Mouse (Mus musculus) monocyte, adult 2 months (primary cell): ENCODE data around the gene Atm.

ENCODE experiments used
- DNase-seq, 2 experiments: peaks; one replicate each; pipeline ENCODE4 v3.0.0; 2022; ENCODE audit warnings: low spot score in 2 of 2, low read depth in 1 of 2

The Atm gene

DNA sequence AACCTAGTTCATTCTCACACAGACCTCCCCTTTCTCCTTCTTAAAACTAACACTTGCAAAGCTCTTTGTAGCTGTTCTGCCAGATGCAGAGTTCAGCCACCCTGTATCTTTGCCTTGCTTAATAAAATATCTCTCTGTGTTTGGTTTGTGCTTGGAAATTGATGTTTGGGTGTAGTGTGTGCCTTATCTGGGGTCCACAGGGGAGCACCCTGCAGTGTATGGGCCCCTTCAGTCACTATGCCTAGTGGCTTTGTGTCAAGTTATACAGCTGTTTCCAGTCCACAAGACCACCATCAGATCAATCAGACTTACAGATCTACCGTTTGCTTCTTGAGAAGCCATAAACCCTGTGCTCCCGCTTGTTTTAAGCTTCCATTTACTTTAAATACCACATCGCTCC lies 127.1 kb downstream of the Atm start:
- DNase-seq: no peak

DNA sequence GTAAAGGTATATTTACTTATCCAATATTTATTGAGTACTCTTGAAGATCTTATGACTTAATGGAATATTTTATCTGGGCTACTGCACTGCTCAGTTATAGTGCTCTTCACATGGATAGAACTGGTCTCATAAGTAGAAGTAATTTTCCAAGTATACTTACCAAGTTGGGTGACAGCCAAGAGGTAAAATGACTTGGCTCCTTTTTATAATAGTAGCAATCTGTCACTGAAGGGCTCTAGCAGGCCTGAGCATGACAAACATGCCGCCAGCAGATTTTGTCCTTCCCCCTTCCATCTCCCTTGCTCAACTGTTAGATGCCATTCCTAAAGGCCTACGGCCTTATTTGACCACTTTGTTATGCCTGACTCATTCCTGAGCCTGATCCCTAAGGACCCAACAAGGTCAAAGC lies 127.6 kb downstream of the Atm start:
- DNase-seq: no peak

GRCm38 (mm10) chr9:53408548-53408947 lies 128.0 kb downstream of the Atm start:
- DNase-seq: no peak

GRCm38 (mm10) chr9:53404753-53405722 lies 131.5 kb downstream of the Atm start:
- DNase-seq: peak; percentile 35 to 54

DNA sequence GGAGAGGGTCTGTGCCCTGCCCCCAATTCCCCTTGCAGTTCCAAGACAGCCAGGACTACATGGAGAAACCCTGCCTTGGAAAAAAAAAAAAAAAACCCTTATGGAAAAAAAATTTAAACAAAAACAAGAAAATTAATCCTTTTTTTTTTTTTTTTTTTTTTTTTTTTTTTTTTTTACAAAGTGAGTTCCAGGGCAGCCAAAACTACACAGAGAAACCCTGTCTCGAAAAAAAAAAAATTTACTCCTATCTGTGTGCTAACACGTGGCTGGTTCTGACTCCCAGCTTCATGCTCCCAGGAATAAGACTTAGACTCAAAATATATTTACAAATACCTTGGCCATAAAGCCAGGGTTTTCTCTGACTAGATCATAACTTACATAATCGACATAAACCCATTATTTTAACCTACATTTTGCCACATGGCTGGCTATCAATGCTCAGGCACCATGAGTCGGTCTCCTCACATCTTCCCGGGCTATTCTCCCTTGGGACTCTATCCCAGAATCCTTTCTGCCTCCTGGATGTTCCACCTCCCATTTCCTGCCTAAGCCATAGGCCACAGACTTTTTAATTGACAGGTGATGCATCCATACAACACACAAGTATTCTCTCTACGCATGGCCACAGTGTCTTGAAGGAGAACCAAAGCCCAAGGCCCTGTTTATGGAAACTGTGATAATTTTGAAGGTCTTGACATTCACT lies 132.3 kb downstream of the Atm start:
- no peak for DNase-seq

DNA sequence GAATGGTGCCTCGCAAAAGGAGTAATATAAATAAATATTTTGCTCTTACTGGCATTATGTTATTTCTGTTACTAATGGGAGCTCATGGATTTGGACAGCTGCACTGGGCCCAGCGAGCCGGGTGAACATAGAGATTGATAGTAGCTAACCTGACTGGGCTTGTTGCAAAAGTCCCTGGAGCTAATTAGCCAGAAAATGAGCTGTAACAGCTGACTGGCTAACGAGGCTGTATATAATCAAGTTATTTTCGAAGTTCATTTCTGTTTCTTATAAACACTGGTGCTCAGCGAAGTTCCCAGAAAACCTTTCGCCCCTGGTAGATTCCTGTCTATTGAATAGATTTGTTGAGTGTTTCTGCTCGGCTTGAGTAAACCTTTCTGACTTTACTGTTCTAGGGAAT lies 133.5 kb downstream of the Atm start:
- no peak for DNase-seq

- DNase-seq: no peak
Observed at GRCm38 (mm10) chr9:53402291-53402711, 134.2 kb downstream of the Atm start, which contains the start of gene 4930550C14Rik. 4930550C14Rik (plus strand) TSS chr9:53402325.

DNA sequence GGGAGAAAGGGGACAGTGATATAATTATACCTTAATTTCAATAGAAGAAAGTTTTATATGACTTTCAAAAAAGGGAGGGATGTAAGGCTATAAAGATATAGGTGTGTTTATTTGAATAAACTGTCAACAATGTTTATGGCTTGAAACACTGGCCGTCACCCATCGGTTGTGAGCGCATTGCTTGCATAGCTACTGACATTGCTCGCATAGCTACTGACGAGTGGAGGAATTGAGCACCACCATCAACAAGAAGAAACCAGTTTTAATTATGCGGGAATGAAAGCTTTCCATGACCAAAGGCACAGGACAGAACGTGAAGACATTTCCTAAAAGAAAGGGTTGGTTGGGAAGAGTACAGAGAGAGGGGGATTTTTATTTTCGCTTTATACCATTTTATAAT lies 135.4 kb downstream of the Atm start:
- no peak for DNase-seq

DNA sequence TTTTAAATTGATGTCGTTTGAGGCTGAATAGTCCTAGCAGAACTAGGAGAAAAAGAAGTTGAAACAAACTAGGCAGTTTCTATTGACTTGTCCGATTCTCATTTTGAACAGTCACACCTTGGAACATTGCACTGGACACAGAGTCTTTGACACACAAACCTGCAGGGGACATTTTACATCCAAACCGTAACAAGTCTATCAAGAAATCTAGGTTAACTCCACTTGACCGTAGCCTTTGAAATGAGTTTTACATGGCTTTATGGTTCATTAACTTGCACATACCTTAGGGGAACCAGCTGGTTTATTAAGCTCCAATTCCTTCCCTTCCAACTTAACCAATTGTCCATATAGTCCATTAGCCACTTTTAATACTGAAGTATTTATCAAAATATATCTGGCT lies 135.8 kb downstream of the Atm start:
- no peak for DNase-seq

GRCm38 (mm10) chr9:53399537-53399936 lies 137.0 kb downstream of the Atm start:
- no peak for DNase-seq

DNA sequence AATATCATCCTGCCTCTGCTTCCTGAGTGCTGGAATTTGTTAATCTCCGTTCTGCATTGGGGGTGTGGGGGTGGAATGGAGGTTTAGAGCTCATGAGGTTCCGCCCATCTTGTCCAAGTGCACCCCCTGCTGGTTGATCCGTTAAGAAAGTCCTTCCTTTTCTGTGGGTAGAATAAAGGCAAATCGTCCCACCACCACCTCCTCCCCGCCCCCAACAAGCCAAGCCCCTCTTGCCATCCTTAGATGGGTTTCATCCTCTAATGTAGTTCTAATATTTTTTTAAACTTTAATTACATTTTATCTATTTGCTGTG lies 138.2 kb downstream of the Atm start:
- no peak for DNase-seq

DNA sequence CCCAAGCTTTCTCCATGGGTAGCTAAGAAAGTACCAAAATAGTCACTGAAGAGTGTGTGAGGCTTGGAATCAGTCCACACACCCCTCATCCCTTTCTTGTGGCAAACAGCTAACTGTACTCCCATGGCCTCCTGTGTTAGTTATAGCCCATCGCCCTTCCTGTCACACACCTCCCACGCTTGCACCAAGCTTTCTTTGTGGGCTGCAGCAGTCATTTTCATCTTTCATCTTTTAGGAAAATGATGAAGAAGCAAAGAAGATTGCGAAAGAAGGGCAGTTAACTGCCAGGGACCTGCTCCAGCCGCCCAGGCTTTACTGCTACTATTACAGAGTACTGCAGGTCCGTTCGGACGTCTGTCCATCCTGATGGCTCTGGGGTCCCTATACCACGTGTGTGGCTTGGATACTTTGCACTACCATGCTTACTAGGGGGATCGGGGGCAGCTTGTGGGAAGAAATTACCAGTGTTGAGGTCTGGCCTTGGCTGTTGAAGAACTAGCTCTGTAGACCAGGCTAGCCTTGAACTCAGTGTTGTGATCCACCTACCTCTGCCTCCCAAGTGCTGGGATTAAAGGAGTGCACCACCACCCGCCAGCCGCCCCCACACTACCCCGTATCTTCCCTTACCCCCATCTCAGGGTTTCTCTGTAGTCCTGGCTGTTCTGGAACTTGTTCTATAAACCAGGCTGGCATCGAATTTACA lies 138.7 kb downstream of the Atm start:
- no peak for DNase-seq

- DNase-seq: no peak
Observed at GRCm38 (mm10) chr9:53390136-53390535, 146.4 kb downstream of the Atm start.
